ENCODE assay signal across 14 mouse cellular contexts in the genomic region with DNA sequence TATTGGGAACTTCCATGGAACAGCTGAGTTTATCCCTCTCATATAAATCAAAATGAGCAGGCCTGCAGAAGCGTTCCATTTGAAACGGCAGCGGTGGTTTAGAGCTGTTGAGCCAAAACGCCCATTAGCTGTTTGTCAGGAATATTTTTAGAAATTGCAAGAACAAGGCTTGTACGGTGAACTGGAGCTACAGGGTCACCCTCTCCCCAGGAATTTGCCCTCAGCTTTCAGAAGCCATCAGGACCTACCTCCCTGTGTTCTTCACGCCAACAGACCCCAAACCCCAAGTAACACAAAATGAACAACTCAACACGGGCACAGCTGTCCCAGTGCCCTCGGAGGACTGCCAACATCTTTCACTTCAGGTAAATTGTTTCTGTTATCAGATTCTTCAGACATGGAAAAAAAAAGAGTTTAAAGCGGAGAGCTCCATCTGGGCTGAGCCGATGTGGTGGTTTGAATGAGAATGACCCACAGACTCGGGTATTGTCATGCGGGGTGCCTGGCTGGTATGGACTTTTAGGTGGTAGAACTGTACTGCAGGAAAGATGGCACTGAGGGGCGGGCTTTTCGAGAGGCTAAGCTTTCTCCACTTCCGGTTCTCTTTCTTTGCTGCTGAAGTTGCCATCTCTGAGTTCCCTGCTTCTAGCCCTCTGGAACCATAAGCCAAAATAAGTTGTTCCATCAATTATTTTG.
DNase-seq lines count a peak whose midpoint lies in the region; ATAC-seq and TF ChIP-seq lines count a peak whose summit lies in the region.
"Had no signal": no experiment of that assay in that cellular context is flagged by ENCODE, and none has a peak within 500 bp of the region (broad histone marks: within the 10 kb centered on the region; RNA-seq: fewer than 3 reads in every experiment).

No protein-coding gene starts in this region.

- H3K9me3 ChIP-seq in embryonic facial prominence, embryonic 14.5 days (ENCODE audit: control insufficient read depth, low read length), result no peaks in the 10 kb centered on the region
- 0 out of 2 replicates have a peak, but pooled peaks cover 4% of the 10 kb centered on the region for H3K9me3 ChIP-seq in embryonic facial prominence, embryonic 10.5 days
- no peaks in the 10 kb centered on the region for H3K9me3 ChIP-seq in kidney, embryonic 16.5 days (ENCODE audit: low read length)
- H3K9me3 ChIP-seq in kidney, embryonic 14.5 days (ENCODE audit: control insufficient read depth, low read length), result peaks cover 4% of the 10 kb centered on the region
- no peaks in the 10 kb centered on the region for H3K9me3 ChIP-seq in intestine, postnatal 0 days (ENCODE audit: control insufficient read depth)
- no peaks in the 10 kb centered on the region; the same call in 1 of the 2 replicates for H3K9me3 ChIP-seq in stomach, embryonic 16.5 days (replicated peaks; ENCODE audit: control insufficient read depth, low read length)

- no peak overlapping the region for H3K9ac ChIP-seq in embryonic facial prominence, embryonic 14.5 days (ENCODE audit: low read depth, low read length)
- no peak overlapping the region for H3K9ac ChIP-seq in kidney, embryonic 16.5 days (replicated peaks; ENCODE audit: low read length)
- no peak overlapping the region for H3K9ac ChIP-seq in kidney, embryonic 14.5 days (ENCODE audit: low read depth, low read length)
- H3K9ac ChIP-seq in intestine, postnatal 0 days (ENCODE audit: low read depth, low read length), result no peak overlapping the region
- no peak overlapping the region for H3K9ac ChIP-seq in stomach, embryonic 16.5 days (ENCODE audit: low read length)

- H3K27ac ChIP-seq in embryonic facial prominence, embryonic 14.5 days (replicated peaks; ENCODE audit: low read depth, low read length), result no peak overlapping the region; the same call in 1 of the 2 replicates
- no peak overlapping the region for H3K27ac ChIP-seq in embryonic facial prominence, embryonic 10.5 days (replicated peaks)
- peak overlapping the region; percentile 49; the same call in 1 of the 2 replicates for H3K27ac ChIP-seq in kidney, embryonic 16.5 days (ENCODE audit: low read length)
- H3K27ac ChIP-seq in kidney, embryonic 14.5 days (ENCODE audit: low read depth, low read length), result no peak overlapping the region; the same call in 1 of the 2 replicates
- no peak overlapping the region for H3K27ac ChIP-seq in intestine, postnatal 0 days (ENCODE audit: low read depth, low read length)
- peak overlapping the region; percentile 60 for H3K27ac ChIP-seq in stomach, embryonic 16.5 days (ENCODE audit: low read length)
- H3K27ac ChIP-seq: hindbrain, postnatal 0 days had no signal

- H3K4me1 ChIP-seq in embryonic facial prominence, embryonic 14.5 days (ENCODE audit: control insufficient read depth, insufficient read depth, low read length), result peaks cover 24% of the 10 kb centered on the region
- H3K4me1 ChIP-seq in embryonic facial prominence, embryonic 10.5 days, result peaks cover 16% of the 10 kb centered on the region
- 0 out of 2 replicates have a peak, but pooled peaks cover 5% of the 10 kb centered on the region for H3K4me1 ChIP-seq in kidney, embryonic 16.5 days (ENCODE audit: insufficient read depth, low read length)
- H3K4me1 ChIP-seq in kidney, embryonic 14.5 days (ENCODE audit: control insufficient read depth, insufficient read depth, low read length), result peaks cover 2% of the 10 kb centered on the region; the same call in 1 of the 2 replicates
- H3K4me1 ChIP-seq in intestine, postnatal 0 days (replicated peaks; ENCODE audit: control insufficient read depth, insufficient read depth, low read length), result no peaks in the 10 kb centered on the region
- H3K4me1 ChIP-seq in stomach, embryonic 16.5 days (ENCODE audit: control insufficient read depth, insufficient read depth, low read length), result peaks cover 4% of the 10 kb centered on the region; the same call in 1 of the 2 replicates

- peak; percentile 45 for DNase-seq in embryonic facial prominence, embryonic 14.5 days (ENCODE audit: low spot score)
- no peak for DNase-seq in embryonic facial prominence, embryonic 10.5 days (ENCODE audit: low spot score)
- no peak for DNase-seq in spleen, adult 18-20 months
- no peak for DNase-seq in adrenal gland, postnatal 14 days
- DNase-seq: cerebellum, adult 18-20 months; layer of hippocampus, adult 9-11 months; lung, adult 18-20 months; right cerebral cortex, postnatal 25 days had no signal

- no peak for ATAC-seq in embryonic facial prominence, embryonic 14.5 days (ENCODE audit: low read depth)
- ATAC-seq in kidney, embryonic 16.5 days (ENCODE audit: low FRiP score, low TSS enrichment), result no peak
- no peak for ATAC-seq in kidney, embryonic 14.5 days (ENCODE audit: low FRiP score, low TSS enrichment)
- no peak for ATAC-seq in intestine, postnatal 0 days
- peak; percentile 37; the same call in 1 of the 2 replicates for ATAC-seq in stomach, embryonic 16.5 days (ENCODE audit: insufficient read depth, low FRiP score)
- ATAC-seq: hindbrain, postnatal 0 days had no signal

- H3K36me3 ChIP-seq in embryonic facial prominence, embryonic 14.5 days (ENCODE audit: control insufficient read depth, insufficient read depth, low read length), result no peaks in the 10 kb centered on the region
- no peaks in the 10 kb centered on the region for H3K36me3 ChIP-seq in embryonic facial prominence, embryonic 10.5 days (replicated peaks)
- H3K36me3 ChIP-seq in kidney, embryonic 16.5 days (ENCODE audit: insufficient read depth, low read length), result no peaks in the 10 kb centered on the region
- no peaks in the 10 kb centered on the region for H3K36me3 ChIP-seq in kidney, embryonic 14.5 days (ENCODE audit: control insufficient read depth, insufficient read depth, low read length)
- H3K36me3 ChIP-seq in intestine, postnatal 0 days (ENCODE audit: control insufficient read depth, insufficient read depth), result no peaks in the 10 kb centered on the region
- no peaks in the 10 kb centered on the region for H3K36me3 ChIP-seq in stomach, embryonic 16.5 days (ENCODE audit: control insufficient read depth, insufficient read depth, low read length)

- H3K4me2 ChIP-seq in embryonic facial prominence, embryonic 14.5 days (ENCODE audit: low read depth, low read length), result no peak overlapping the region
- peak overlapping the region; percentile 7; the same call in 1 of the 2 replicates for H3K4me2 ChIP-seq in kidney, embryonic 16.5 days (replicated peaks; ENCODE audit: low read depth, low read length)
- H3K4me2 ChIP-seq in kidney, embryonic 14.5 days (replicated peaks; ENCODE audit: low read depth, low read length), result no peak overlapping the region
- H3K4me2 ChIP-seq in intestine, postnatal 0 days (replicated peaks; ENCODE audit: low read depth), result peak overlapping the region; percentile 38; the same call in 1 of the 2 replicates
- peak overlapping the region; percentile 4; the same call in 1 of the 2 replicates for H3K4me2 ChIP-seq in stomach, embryonic 16.5 days (ENCODE audit: low read depth, low read length)

- 68% methylated on average over 15 of the region's 15 CpGs for WGBS in embryonic facial prominence, embryonic 14.5 days
- WGBS in embryonic facial prominence, embryonic 10.5 days, result 80% methylated on average over 15 of the region's 15 CpGs
- WGBS in kidney, embryonic 16.5 days, result 62% methylated on average over 15 of the region's 15 CpGs
- WGBS in kidney, embryonic 14.5 days, result 67% methylated on average over 15 of the region's 15 CpGs
- 69% methylated on average over 15 of the region's 15 CpGs for WGBS in intestine, postnatal 0 days
- WGBS in stomach, embryonic 16.5 days, result 57% methylated on average over 15 of the region's 15 CpGs

- no peaks in the 10 kb centered on the region for H3K27me3 ChIP-seq in embryonic facial prominence, embryonic 14.5 days (replicated peaks; ENCODE audit: control insufficient read depth, insufficient read depth, low read length)
- no peaks in the 10 kb centered on the region for H3K27me3 ChIP-seq in embryonic facial prominence, embryonic 10.5 days (replicated peaks; ENCODE audit: low read depth, poor library complexity, severe bottlenecking)
- H3K27me3 ChIP-seq in kidney, embryonic 16.5 days (ENCODE audit: insufficient read depth, low read length), result no peaks in the 10 kb centered on the region
- no peaks in the 10 kb centered on the region for H3K27me3 ChIP-seq in kidney, embryonic 14.5 days (ENCODE audit: control insufficient read depth, insufficient read depth, low read length)
- no peaks in the 10 kb centered on the region for H3K27me3 ChIP-seq in intestine, postnatal 0 days (replicated peaks; ENCODE audit: control insufficient read depth, insufficient read depth, low read length)
- H3K27me3 ChIP-seq in stomach, embryonic 16.5 days (ENCODE audit: control insufficient read depth, insufficient read depth, low read length), result no peaks in the 10 kb centered on the region

- no peak for TF ChIP-seq CTCF in intestine, postnatal 0 days (IDR thresholded peaks at IDR 0.05; ENCODE audit: low read depth)

- H3K4me3 ChIP-seq in embryonic facial prominence, embryonic 14.5 days (ENCODE audit: low read depth, low read length), result no peak overlapping the region
- H3K4me3 ChIP-seq in embryonic facial prominence, embryonic 10.5 days, result no peak overlapping the region
- H3K4me3 ChIP-seq in kidney, embryonic 16.5 days (ENCODE audit: low read length), result no peak overlapping the region
- H3K4me3 ChIP-seq in kidney, embryonic 14.5 days (ENCODE audit: low read length), result no peak overlapping the region
- no peak overlapping the region for H3K4me3 ChIP-seq in intestine, postnatal 0 days (ENCODE audit: low read depth, low read length)
- H3K4me3 ChIP-seq in stomach, embryonic 16.5 days (replicated peaks; ENCODE audit: low read length), result no peak overlapping the region
- H3K4me3 ChIP-seq: megakaryocyte, embryonic 14.5 days had no signal

Comparison
In these comparisons a context has a peak if more than half of its experiments do, and no peak if none do; other contexts are left out.
1. H3K27ac ChIP-seq: peak in kidney, embryonic 16.5 days (single experiment) and stomach, embryonic 16.5 days (single experiment); none in embryonic facial prominence, embryonic 14.5 days (single experiment), embryonic facial prominence, embryonic 10.5 days (single experiment), kidney, embryonic 14.5 days (single experiment) and intestine, postnatal 0 days (single experiment).
2. H3K4me2 ChIP-seq: peak in kidney, embryonic 16.5 days (single experiment), intestine, postnatal 0 days (single experiment) and stomach, embryonic 16.5 days (single experiment); none in embryonic facial prominence, embryonic 14.5 days (single experiment) and kidney, embryonic 14.5 days (single experiment).